Mouse (Mus musculus): ENCODE results near the gene Dock6.
"Not testable (repeated sequence)": the region's sequence is repeated elsewhere in the genome, so short reads cannot be mapped to it uniquely, and the experiment has no call there.

Gene Dock6

GRCm38 (mm10) chr9:21808561-21808960 lies 43.9 kb downstream of the Dock6 start:
- DNase-seq (ENCODE audit: low spot score in 2 of 2): no peak

DNA sequence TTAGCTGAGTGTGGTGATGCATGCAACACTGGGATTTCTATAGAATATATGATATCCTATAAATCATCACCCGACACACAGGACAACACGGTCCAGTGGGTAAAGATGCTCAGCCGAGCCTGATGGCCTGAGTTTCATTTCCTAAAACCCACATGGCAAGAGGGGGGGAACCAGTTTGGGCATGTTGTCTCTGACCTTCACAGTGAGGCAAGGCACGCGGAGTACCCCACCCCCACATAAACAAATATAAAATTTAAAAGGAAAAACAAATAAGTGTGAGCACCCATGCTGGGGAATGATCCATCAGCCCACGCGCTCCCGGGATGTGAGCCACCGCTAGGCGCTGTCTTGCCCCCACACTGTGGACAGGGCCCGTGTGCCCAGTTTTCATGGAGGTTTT lies 45.5 kb downstream of the Dock6 start:
- no peak for DNase-seq (ENCODE audit: low spot score in 2 of 2)

DNA sequence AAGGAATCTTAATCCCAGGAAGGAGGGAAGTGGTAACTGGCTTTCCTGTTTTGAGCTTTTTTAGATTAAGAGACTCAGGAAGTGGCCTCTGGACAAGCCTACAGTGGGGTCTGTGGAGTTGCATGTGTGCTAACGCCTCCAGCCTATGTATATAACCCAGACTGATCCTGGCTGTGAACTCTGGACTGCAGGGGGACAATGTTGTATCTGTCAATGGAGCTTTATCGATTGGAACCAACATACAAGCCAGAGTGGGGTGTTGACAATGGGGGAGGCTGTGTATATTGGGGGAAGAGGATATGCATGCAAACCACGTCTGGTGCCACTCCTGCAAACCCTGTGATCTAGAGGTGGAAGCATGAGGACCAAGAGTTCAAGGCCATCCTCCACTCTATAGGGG lies 46.1 kb downstream of the Dock6 start:
- DNase-seq (ENCODE audit: low spot score in 2 of 2): no peak

DNA sequence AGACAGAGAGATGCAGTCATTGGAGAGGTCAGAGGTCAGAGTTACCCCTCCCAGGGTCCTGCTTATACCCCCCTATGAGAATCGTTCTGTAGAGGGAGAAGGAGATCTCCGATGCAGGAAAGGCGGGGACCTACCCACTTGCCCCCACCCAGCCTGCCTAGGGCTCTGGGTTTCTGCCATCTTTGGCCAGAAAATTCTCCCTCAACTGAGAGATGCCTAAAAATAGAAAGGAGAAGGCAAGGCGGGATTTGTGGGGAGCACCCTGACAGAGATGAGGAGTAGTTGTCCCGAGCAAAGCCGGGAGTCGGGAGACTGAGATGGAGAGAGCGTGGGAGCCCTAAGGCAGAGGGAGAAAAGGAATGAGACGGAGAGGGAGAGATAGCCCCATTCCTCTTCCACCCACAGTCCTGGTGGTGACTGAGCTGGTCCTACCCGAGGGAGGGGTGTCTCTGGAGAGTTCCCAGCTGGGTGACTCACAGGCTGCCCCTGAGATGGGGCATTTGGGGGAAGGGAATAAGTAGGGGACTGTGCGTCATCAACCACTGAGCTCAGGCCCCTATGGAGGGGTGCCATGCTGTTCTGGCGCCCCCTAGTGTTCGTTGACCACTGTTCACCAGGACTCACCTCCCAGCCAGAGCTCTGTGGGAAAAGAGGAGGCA lies 48.3 kb downstream of the Dock6 start:
- peak; percentile 60 to 77 for DNase-seq (ENCODE audit: low spot score in 2 of 2)

DNA sequence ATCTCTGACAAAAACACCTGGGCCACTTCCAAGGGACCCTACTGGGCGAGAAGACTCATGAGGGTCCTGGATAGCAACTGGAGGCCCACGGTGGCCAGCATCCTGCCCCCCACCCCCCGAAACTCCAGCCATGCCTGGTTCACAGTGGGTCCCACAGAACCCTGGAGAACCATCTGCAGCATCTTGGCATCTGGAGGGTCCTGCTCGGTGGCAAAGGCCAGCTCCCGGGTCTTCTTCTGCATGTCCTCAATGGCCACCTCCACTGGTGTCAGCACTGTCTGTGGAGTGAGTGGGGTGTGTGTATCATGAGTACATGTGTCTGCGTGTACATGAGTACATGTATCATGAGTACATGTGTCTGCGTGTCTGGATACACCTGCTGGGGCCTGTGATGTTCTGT lies 50.8 kb downstream of the Dock6 start:
- no peak for DNase-seq (ENCODE audit: low spot score in 2 of 2)

DNA sequence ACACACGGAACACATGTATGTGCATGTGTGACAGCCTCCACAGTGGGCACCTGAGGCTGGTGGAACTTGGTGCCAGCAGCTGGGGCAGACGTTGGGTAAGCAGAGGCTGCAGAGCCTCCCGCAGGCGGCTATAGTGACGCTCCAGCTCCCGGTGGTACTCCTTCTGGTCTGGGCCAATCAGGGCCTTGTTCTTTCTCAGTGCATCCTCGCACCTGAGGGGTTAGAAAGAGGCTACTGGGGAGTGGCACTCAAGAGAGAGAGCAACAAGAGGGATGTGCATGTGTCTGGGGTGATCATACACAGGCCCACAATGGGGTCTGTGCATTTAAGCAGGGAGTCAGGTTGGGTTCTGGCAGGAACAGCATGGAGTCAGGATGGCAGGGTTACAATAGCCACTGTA lies 51.3 kb downstream of the Dock6 start:
- DNase-seq (ENCODE audit: low spot score in 2 of 2): no peak

GRCm38 (mm10) chr9:21799010-21799350 lies 53.5 kb downstream of the Dock6 start:
- no peak for DNase-seq (ENCODE audit: low spot score in 2 of 2)

- DNase-seq (ENCODE audit: low spot score in 2 of 2): peak; percentile 48 to 59
Measured at GRCm38 (mm10) chr9:21798345-21799009, 54.0 kb downstream of the Dock6 start, which contains the start of gene Kank2. Kank2 (minus strand) TSS chr9:21798744.

DNA sequence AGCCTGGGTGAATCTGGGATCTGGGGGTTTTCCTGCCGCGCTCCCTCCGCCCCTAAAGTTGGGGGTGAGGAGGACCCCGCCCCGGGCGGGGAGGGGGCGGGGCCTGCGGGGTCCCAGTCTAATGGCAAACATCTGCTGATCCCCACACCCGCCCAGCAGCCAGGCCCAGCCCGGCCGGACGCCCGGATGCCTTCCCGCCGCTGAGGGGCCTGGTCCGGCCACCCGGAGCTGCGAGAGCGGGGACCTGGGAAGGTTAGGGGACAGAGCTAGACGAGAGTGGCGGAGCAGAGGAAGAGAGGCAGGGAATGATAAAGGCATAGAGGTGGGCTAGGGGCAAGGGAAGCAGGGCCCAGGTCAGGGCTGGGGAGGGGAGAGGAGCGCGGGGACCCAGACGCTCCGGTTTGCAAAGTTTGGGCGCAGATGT lies 54.5 kb downstream of the Dock6 start:
- no peak for DNase-seq (ENCODE audit: low spot score in 2 of 2)

GRCm38 (mm10) chr9:21796919-21797318 lies 55.5 kb downstream of the Dock6 start:
- no peak for DNase-seq (ENCODE audit: low spot score in 2 of 2)

- DNase-seq (ENCODE audit: low spot score in 2 of 2): no peak
Measured at GRCm38 (mm10) chr9:21796259-21796658, 56.2 kb downstream of the Dock6 start.

- no peak for DNase-seq (ENCODE audit: low spot score in 2 of 2)
Measured at GRCm38 (mm10) chr9:21795579-21795978, 56.9 kb downstream of the Dock6 start.

DNA sequence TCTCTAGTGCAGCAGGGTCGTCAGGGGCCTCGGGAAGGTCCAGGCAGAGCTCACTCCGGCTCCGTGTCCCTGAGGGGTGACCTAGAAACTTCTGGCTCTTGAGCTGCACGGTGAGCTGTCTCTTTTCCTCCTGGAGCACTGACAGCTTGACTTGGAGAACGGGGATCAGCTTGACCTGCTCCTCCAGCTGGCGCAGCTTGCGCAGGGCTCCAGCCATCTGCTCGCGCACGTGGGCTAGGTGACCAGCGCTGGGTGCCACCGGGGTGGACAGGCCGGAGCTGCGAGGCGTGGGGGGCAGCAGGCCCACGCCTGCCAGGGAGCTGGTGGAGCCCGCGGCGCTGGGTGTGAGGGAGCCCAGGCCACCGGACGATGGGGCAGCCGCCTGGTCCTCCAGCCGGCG lies 57.5 kb downstream of the Dock6 start:
- no peak for DNase-seq (ENCODE audit: low spot score in 2 of 2)

- no peak for DNase-seq (ENCODE audit: low spot score in 2 of 2)
Measured at GRCm38 (mm10) chr9:21794344-21794834, 58.0 kb downstream of the Dock6 start.

- DNase-seq (ENCODE audit: low spot score in 2 of 2): not testable (repeated sequence)
Measured at GRCm38 (mm10) chr9:21793507-21793906, 58.9 kb downstream of the Dock6 start.

- DNase-seq (ENCODE audit: low spot score in 2 of 2): peak in 1 of 2 experiments; percentile 43
Measured at GRCm38 (mm10) chr9:21792644-21793043, 59.8 kb downstream of the Dock6 start.

GRCm38 (mm10) chr9:21791861-21792260 lies 60.6 kb downstream of the Dock6 start:
- no peak for DNase-seq (ENCODE audit: low spot score in 2 of 2)

- no peak for DNase-seq (ENCODE audit: low spot score in 2 of 2)
Measured at GRCm38 (mm10) chr9:21788234-21788633, 64.2 kb downstream of the Dock6 start.

GRCm38 (mm10) chr9:21787654-21788053 lies 64.8 kb downstream of the Dock6 start:
- no peak for DNase-seq (ENCODE audit: low spot score in 2 of 2)

DNA sequence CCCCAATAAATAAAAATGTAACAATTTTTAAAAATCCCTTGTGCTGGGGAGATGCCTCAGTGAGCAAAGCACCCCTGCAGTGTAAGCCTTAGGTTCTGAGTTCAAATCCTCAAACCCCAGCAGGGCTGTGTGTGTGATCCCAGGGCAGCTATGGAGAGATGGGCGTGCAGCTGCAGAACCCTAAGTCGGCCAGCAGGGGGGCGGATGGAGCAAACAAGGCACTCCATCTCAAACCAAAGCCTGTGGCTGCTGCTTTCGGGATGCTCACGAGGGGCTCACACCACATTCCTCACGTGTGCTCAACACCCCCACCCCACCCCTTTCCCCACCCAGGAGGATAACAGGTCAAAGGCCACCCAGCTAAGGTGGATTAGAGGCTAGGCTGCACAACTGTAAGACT lies 65.5 kb downstream of the Dock6 start:
- peak in 1 of 2 experiments; percentile 54 for DNase-seq (ENCODE audit: low spot score in 2 of 2)

- DNase-seq (ENCODE audit: low spot score in 2 of 2): not testable (repeated sequence)
Measured at GRCm38 (mm10) chr9:21786309-21786708, 66.1 kb downstream of the Dock6 start.

DNA sequence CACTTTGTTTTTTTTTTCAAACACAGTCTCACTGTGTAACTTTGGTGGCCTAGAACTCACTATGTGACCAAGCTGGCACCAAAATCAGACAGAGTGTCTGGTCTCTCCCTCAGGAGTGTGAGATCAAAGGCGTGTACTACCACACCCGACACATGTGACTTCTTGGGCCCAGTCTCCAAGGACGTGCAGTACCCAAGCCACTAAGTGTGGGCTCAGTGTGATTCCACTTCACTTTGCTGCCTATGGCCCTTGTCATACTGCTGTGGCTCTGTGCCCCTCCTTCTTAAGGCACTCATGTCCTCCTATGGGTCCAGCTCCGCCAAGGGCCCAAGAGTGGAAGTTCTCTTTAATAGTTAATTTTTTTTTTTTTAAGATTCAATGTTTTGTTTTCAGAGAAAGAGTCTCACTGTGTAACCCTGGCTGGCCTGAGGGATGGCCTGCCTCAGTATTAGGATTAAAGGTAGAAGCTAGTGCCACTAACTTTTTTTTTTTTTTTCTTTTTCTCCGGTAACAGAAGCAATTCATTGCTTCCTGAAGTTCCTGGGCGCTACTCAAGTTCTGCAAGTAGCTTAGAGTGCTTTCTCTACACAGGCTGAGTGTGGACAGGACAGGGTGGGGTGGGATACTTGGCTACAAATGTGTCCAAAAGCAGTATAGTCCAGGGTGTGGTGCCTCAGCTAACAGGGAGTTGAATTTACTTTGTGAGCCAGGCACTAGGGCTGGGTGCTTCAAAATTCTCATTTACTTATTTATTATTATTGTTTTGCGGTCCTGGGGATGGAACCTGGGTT lies 67.7 kb downstream of the Dock6 start:
- no peak for DNase-seq (ENCODE audit: low spot score in 2 of 2)

Data from frontal cortex, postnatal 25 days (tissue).